Mouse (Mus musculus) embryonic facial prominence, embryonic 14.5 days (tissue): ENCODE data around the gene Ctse. TPM values are rescaled to one million over a fixed set of nuclear protein-coding genes. Genes with fewer than 3 reads are reported as not detected.

Source experiments
- ATAC-seq: fragments of 200-750 bp; cut with Nextera tagmentation; 2 replicates; pipeline ENCODE4 v1.8.0; 2017; ENCODE audit warnings: low read depth, moderate number of reproducible peaks, moderate TSS enrichment
- DNase-seq: peaks from one replicate; pipeline ENCODE4 v3.0.0-alpha.2; 2015; ENCODE audit warnings: low spot score
- H3K27ac ChIP-seq: fragments of 300-500 bp; sonication (generic); replicated peaks from 2 replicates; pipeline ENCODE4 v1.5.1; 2014; ENCODE audit warnings: low read depth, mild to moderate bottlenecking, low read length, moderate library complexity
- H3K27me3 ChIP-seq: fragments of 300-500 bp; sonication (generic); replicated peaks from 2 replicates; pipeline ENCODE4 v1.6.1; 2014; ENCODE audit warnings: low read length; ENCODE audit not compliant: control insufficient read depth, insufficient read depth
- H3K36me3 ChIP-seq: fragments of 300-500 bp; sonication (generic); 2 replicates; pipeline ENCODE4 v1.6.1; 2014; ENCODE audit warnings: low read length, mixed read lengths; ENCODE audit not compliant: control insufficient read depth, insufficient read depth
- H3K4me1 ChIP-seq: fragments of 300-500 bp; sonication (generic); 2 replicates; pipeline ENCODE4 v1.6.1; 2014; ENCODE audit warnings: antibody characterized with exemption, low read length; ENCODE audit not compliant: control insufficient read depth, insufficient read depth
- H3K4me2 ChIP-seq: fragments of 300-500 bp; sonication (generic); 2 replicates; pipeline ENCODE4 v1.6.1; 2014; ENCODE audit warnings: low read depth, mild to moderate bottlenecking, low read length, moderate library complexity, mixed read lengths
- H3K4me3 ChIP-seq: fragments of 300-500 bp; sonication (generic); 2 replicates; pipeline ENCODE4 v1.5.1; 2014; ENCODE audit warnings: low read depth, mild to moderate bottlenecking, low read length
- H3K9ac ChIP-seq: fragments of 300-500 bp; sonication (generic); 2 replicates; pipeline ENCODE4 v1.6.1; 2014; ENCODE audit warnings: low read depth, mild to moderate bottlenecking, low read length, moderate library complexity, mixed read lengths
- H3K9me3 ChIP-seq: fragments of 300-500 bp; sonication (generic); 2 replicates; pipeline ENCODE4 v1.6.1; 2016; ENCODE audit warnings: low read length; ENCODE audit not compliant: control insufficient read depth
- WGBS: fragments of 180-500 bp; shearing (Covaris S2); extraction: QIAGEN DNeasy Blood & Tissue Kit; methylation state at CpG from one replicate; pipeline ENCODE4 v1.1.7; 2014; 5-methylcytosine and 5-hydroxymethylcytosine counted together
- polyA plus RNA-seq: library from polyadenylated mRNA; unstranded; fragments of >200 nt; fragmentation: Nextera tagmentation; extraction: Ambion mirVana; gene quantifications from 2 replicates; pipeline ENCODE4 v1.2.1, GENCODE M21; 2014

Gene Ctse
- polyA plus RNA-seq, 1 experiment from 2014 or later, result 0.15 TPM

DNA sequence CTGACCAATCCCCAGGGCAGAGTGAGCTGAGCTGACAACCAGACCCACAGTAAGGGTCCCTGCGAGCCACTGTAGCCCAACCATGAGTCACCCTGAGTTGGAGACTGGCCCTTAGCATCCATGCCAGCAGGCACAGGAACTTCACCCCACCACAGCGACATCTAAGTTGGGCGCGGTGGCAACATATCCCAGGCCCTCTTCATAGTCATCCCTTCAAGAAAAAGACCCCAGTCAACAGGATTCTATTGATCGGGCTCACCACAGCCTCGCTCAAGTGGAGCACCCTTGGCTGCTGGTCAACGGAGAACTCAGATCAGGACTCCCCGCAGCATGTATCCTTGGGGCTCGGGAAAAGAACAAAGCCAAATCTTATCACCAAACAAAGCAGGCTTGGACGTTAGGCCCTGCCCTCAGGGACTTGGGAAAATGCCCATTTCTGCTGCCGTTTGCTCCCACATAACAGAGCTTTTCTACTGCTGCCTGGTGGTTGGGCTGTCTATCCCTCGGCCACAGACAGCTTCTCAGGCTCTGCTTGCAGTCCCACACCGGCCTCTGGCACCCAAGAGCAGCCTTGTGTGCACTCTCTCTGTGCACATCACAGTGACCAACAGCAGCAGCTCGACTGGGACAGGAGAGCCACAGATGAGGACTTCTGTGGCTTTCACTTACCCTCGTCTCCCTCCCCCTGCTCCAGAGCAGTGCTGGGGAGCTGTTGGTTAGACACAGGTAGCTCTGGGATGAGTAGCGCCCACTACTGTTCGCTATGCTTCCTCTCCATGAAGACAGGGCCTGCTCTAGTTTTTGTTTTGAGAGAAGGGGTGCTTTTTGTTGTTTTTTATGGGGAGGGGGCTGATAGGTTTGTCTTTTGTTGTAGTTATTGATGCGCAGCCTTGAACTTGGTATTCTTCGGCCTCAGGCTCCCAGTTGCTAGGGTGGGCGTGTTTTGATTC lies 76.6 kb downstream of the Ctse start:
- 65% methylated on average over 19 of the region's 20 CpGs for WGBS
- no peak overlapping the region for H3K4me3 ChIP-seq
- H3K4me1 ChIP-seq, result no peaks in the 10 kb centered on the region
- no peaks in the 10 kb centered on the region for H3K9me3 ChIP-seq
- ATAC-seq, result no peak
- no peak for DNase-seq
- no peaks in the 10 kb centered on the region for H3K27me3 ChIP-seq
- no peak overlapping the region for H3K27ac ChIP-seq
- H3K36me3 ChIP-seq, result no peaks in the 10 kb centered on the region
- H3K4me2 ChIP-seq, result no peak overlapping the region
- H3K9ac ChIP-seq, result peak overlapping the region; percentile 14; the same call in 1 of the 2 replicates

GRCm38 (mm10) chr1:131718952-131719694 lies 81.0 kb downstream of the Ctse start:
- Histone ChIP-seq H3K9me3 (no peaks in the 10 kb centered on the region), H3K4me3 (no peak overlapping the region), H3K27ac (no peak overlapping the region), H3K4me2 (no peak overlapping the region), H3K9ac (no peak overlapping the region), H3K27me3 (no peaks in the 10 kb centered on the region), H3K36me3 (no peaks in the 10 kb centered on the region), H3K4me1 (no peaks in the 10 kb centered on the region)
- WGBS, result 53% methylated on average over 16 of the region's 16 CpGs
- ATAC-seq, result peak; percentile 60; the same call in 1 of the 2 replicates
- peak; percentile 42 for DNase-seq

GRCm38 (mm10) chr1:131721989-131722388 lies 83.9 kb downstream of the Ctse start:
- H3K4me3 ChIP-seq, result no peak overlapping the region
- no peak overlapping the region for H3K4me2 ChIP-seq
- no peaks in the 10 kb centered on the region for H3K36me3 ChIP-seq
- no peak for DNase-seq
- no peak overlapping the region for H3K27ac ChIP-seq
- H3K9ac ChIP-seq, result no peak overlapping the region
- no peaks in the 10 kb centered on the region for H3K27me3 ChIP-seq
- no peaks in the 10 kb centered on the region for H3K4me1 ChIP-seq
- no peak for ATAC-seq
- 71% methylated on average over 3 of the region's 3 CpGs for WGBS
- H3K9me3 ChIP-seq, result no peaks in the 10 kb centered on the region

GRCm38 (mm10) chr1:131723549-131723948 lies 85.4 kb downstream of the Ctse start:
- Histone ChIP-seq H3K4me3 (no peak overlapping the region), H3K27ac (no peak overlapping the region), H3K36me3 (no peaks in the 10 kb centered on the region), H3K4me1 (no peaks in the 10 kb centered on the region), H3K4me2 (no peak overlapping the region), H3K27me3 (no peaks in the 10 kb centered on the region), H3K9ac (no peak overlapping the region), H3K9me3 (no peaks in the 10 kb centered on the region)
- ATAC-seq (no peak), DNase-seq (no peak)
- 61% methylated on average over 4 of the region's 4 CpGs for WGBS

Other genes with a start within 250 kb of the Ctse start
- 21.3 and 23.6 TPM in 2 replicates for gene Srgap2, start 111.0 kb upstream of the Ctse start, polyA plus RNA-seq
- gene Fam72a, start 110.4 kb upstream of the Ctse start, polyA plus RNA-seq, result 2.5 and 3.5 TPM in 2 replicates
- gene Avpr1b, start 39.1 kb upstream of the Ctse start, polyA plus RNA-seq, result 0.05 and 0.08 TPM in 2 replicates
- 10.6 and 11.5 TPM in 2 replicates for gene Rab7b, start 50.4 kb downstream of the Ctse start, polyA plus RNA-seq
- 0.10 TPM in 1 of 2 replicates, not detected in the other for gene Slc26a9, start 105.7 kb downstream of the Ctse start, polyA plus RNA-seq
- gene Pm20d1, start 159.1 kb downstream of the Ctse start, polyA plus RNA-seq, result 0.38 and 0.48 TPM in 2 replicates
- gene Slc41a1, start 189.2 kb downstream of the Ctse start, polyA plus RNA-seq, result 18.0 and 19.5 TPM in 2 replicates
- 24.1 and 24.4 TPM in 2 replicates for gene Rab29, start 228.9 kb downstream of the Ctse start, polyA plus RNA-seq